Mouse (Mus musculus) liver, adult 2 months (tissue): ENCODE results near the gene Asb16. TPM values are rescaled to one million over a fixed set of nuclear protein-coding genes. Genes with fewer than 3 reads are reported as not detected.
A peak's percentile ranks its signal among the peaks of the same experiment; 100 is the strongest.

ENCODE experiments used
- DNase-seq: peaks from one replicate; pipeline ENCODE4 v3.0.0-alpha.2; 2011; ENCODE audit warnings: low read depth, low spot score; ENCODE audit errors: extremely low read depth
- H3K27ac ChIP-seq: fragments of 200-500 bp; replicated peaks from 2 replicates; pipeline ENCODE4 v1.5.1; 2012; ENCODE audit warnings: low read depth, mild to moderate bottlenecking, control low read depth, inconsistent platforms, low read length; ENCODE audit not compliant: insufficient read depth
- H3K27me3 ChIP-seq: fragments of 200-500 bp; 2 replicates; pipeline ENCODE4 v1.6.1; 2012; ENCODE audit warnings: mild to moderate bottlenecking, moderate library complexity, low read length, inconsistent platforms; ENCODE audit not compliant: control insufficient read depth, insufficient read depth
- H3K36me3 ChIP-seq: fragments of 200-500 bp; 2 replicates; pipeline ENCODE4 v1.6.1; 2012; ENCODE audit warnings: low read length, inconsistent platforms; ENCODE audit not compliant: control insufficient read depth, insufficient read depth
- H3K4me1 ChIP-seq: fragments of 200-500 bp; 2 replicates; pipeline ENCODE4 v1.6.1; 2011; ENCODE audit warnings: low read length; ENCODE audit not compliant: control insufficient read depth, insufficient read depth
- H3K4me3 ChIP-seq: fragments of 200-500 bp; 2 replicates; pipeline ENCODE4 v1.5.1; 2011; ENCODE audit warnings: low read depth, mild to moderate bottlenecking, control low read depth, low read length, moderate library complexity; ENCODE audit not compliant: insufficient read depth
- H3K79me2 ChIP-seq: fragments of 200-500 bp; 2 replicates; pipeline ENCODE4 v1.6.1; 2012; ENCODE audit warnings: inconsistent platforms, mild to moderate bottlenecking, low read length, moderate library complexity; ENCODE audit not compliant: control insufficient read depth, insufficient read depth
- H3K9ac ChIP-seq: fragments of 200-500 bp; 2 replicates; pipeline ENCODE4 v1.6.1; 2012; ENCODE audit warnings: low read depth, mild to moderate bottlenecking, control low read depth, inconsistent platforms, low read length
- CTCF ChIP-seq: fragments of 200-500 bp; IDR thresholded peaks from 2 replicates; pipeline ENCODE4 v1.5.1; 2011; ENCODE audit warnings: low read depth, low read length, control low read depth
- POLR2A ChIP-seq: fragments of 200-500 bp; IDR thresholded peaks from 2 replicates; pipeline ENCODE4 v1.6.1; 2011; ENCODE audit warnings: low read length, control low read depth; ENCODE audit not compliant: insufficient read depth; ENCODE audit errors: extremely low read depth
- WGBS: fragments of 180-500 bp; shearing (Covaris S2); methylation state at CpG from one replicate; pipeline ENCODE4 v1.1.7; 2018; 5-methylcytosine and 5-hydroxymethylcytosine counted together
- polyA plus RNA-seq: library from polyadenylated mRNA; depleted of rRNA; stranded (reverse); fragments of >200 nt; gene quantifications from 2 replicates; pipeline ENCODE4 v1.2.3, GENCODE M21; 2012
- total RNA-seq: library from RNA; depleted of rRNA; stranded (reverse); fragments of >200 nt; gene quantifications from 2 replicates; pipeline ENCODE4 v1.2.3, GENCODE M21; 2014

The Asb16 gene
- total and polyA plus RNA-seq, 2 experiments, result 0.09 to 0.20 TPM

DNA sequence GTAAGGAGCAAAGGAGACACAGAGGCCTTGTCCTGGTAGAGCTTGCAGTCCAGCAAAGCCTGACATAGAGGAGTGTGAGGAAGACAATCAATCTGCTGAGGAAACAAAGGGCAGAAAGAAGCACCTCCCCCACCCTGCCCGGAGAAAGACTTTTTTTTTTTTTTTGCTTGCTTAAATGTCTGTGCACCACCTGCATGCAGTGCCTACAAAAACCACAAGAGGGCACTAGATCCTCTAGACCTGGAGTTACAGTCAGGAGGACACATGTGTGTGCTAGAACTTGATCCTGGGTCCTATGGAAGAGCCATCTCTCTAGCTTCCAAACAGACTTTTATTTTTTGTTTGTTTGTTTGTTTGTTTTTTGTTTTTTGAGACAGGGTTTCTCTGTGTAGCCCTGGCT lies 31.3 kb downstream of the Asb16 start:
- DNase-seq, result peak; percentile 58
- Histone ChIP-seq H3K27me3 (no peaks in the 10 kb centered on the region), H3K4me1 (peaks cover 13% of the 10 kb centered on the region), H3K9ac (no peak overlapping the region), H3K27ac (no peak overlapping the region), H3K36me3 (no peaks in the 10 kb centered on the region), H3K4me3 (no peak overlapping the region), H3K79me2 (peaks cover 12% of the 10 kb centered on the region; the same call in 1 of the 2 replicates)
- peak; percentile 39; the same call in 1 of the 2 replicates for TF ChIP-seq CTCF
- no peak for TF ChIP-seq POLR2A
- 17% methylated on average over 1 of the region's 1 CpGs for WGBS

DNA sequence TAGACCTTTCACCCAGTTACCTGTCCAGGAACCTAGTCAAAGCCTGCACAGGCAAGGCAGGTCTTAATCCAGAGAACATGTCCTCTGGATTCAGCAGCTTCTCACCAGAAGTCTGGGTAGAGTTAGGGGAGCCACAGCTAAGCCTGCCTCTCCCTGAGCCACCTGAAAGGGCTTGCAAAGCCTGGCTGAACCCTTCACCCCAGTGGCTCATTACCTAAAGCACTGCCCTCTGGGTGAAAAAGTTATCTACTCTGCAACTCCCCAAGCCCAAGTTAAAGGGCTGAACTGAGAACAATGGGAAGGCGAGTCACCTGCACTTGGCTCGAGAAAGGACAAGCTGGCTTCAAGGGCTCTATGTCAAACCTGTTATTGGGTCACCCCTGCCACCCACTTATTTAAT lies 35.6 kb downstream of the Asb16 start:
- Histone ChIP-seq H3K4me3 (no peak overlapping the region), H3K27me3 (no peaks in the 10 kb centered on the region), H3K4me1 (no peaks in the 10 kb centered on the region), H3K79me2 (no peaks in the 10 kb centered on the region), H3K27ac (no peak overlapping the region), H3K9ac (no peak overlapping the region), H3K36me3 (peaks cover 6% of the 10 kb centered on the region)
- 48% methylated on average over 2 of the region's 2 CpGs for WGBS
- DNase-seq, result no peak
- no peak for TF ChIP-seq POLR2A
- TF ChIP-seq CTCF, result no peak

DNA sequence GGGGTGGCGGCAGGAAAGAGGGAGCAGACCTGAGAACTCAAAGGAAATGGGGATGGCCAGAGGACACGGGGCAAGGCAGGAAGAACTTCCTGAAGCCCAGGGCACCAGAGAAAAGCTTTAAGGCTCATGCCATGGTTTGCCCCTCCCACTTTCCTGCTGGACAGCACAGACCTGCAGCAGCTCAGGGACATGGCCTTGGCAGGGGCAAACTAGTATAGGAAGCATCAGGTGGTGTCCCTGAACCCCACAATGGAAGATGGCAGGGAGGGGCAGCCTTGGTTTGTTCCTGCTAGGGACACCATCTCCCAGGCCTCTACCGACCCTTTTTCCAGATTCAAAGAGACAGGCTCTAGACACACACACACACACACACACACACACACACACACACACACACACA lies 36.8 kb downstream of the Asb16 start:
- no peak for TF ChIP-seq POLR2A
- TF ChIP-seq CTCF, result no peak
- WGBS, result 64% methylated on average over 3 of the region's 3 CpGs
- no peak overlapping the region for H3K9ac ChIP-seq
- H3K27ac ChIP-seq, result no peak overlapping the region
- peaks cover 4% of the 10 kb centered on the region for H3K4me1 ChIP-seq
- peaks cover 6% of the 10 kb centered on the region for H3K36me3 ChIP-seq
- H3K27me3 ChIP-seq, result no peaks in the 10 kb centered on the region
- H3K4me3 ChIP-seq, result no peak overlapping the region
- H3K79me2 ChIP-seq, result no peaks in the 10 kb centered on the region
- DNase-seq, result no peak

DNA sequence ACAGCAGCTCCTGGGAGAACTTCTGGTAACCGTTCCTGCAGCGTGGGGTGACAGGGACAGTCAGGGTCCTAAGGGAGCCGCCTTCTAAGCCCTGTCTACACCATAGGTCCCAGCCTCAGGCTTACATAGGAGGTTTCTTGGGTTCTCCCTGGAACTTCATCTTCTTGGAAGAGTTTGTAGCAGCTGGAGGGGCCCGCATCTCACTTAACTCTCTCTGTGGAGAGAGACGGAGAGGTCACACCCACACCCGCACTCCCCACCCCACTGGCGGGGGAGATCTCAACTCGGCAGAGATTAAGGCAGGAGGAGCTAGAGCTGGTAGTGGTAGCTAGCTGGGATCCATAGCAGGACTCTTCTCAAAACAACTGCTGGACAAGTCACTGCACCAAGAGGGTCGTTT lies 39.6 kb downstream of the Asb16 start:
- Histone ChIP-seq H3K9ac (no peak overlapping the region), H3K36me3 (peaks cover 10% of the 10 kb centered on the region), H3K27ac (no peak overlapping the region), H3K4me3 (no peak overlapping the region), H3K4me1 (peaks cover 4% of the 10 kb centered on the region), H3K27me3 (no peaks in the 10 kb centered on the region), H3K79me2 (no peaks in the 10 kb centered on the region)
- DNase-seq, result no peak
- WGBS, result 91% methylated on average over 9 of the region's 9 CpGs
- no peak for TF ChIP-seq POLR2A
- no peak for TF ChIP-seq CTCF

DNA sequence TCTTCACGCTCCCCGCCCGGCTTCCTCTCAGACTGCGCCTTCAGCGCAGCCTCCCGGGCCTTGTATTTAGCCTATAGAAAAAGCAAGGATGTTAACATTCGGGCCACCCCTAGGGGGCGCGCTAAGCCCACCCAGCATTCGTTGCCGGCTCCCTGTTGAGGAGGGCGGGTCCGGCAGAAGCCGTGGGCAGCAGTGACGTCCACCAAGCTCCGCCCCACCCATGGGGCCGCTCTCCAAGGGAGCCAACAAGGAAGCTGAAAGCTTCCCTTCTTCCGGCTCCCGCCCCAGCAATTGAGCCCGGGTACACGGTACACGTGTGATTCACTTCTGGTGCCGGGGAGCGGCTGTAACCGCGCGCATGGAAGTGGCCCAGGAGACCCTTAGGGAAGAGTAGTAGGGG lies 40.4 kb downstream of the Asb16 start:
- 16% methylated on average over 27 of the region's 27 CpGs for WGBS
- H3K36me3 ChIP-seq, result peaks cover 12% of the 10 kb centered on the region

DNA sequence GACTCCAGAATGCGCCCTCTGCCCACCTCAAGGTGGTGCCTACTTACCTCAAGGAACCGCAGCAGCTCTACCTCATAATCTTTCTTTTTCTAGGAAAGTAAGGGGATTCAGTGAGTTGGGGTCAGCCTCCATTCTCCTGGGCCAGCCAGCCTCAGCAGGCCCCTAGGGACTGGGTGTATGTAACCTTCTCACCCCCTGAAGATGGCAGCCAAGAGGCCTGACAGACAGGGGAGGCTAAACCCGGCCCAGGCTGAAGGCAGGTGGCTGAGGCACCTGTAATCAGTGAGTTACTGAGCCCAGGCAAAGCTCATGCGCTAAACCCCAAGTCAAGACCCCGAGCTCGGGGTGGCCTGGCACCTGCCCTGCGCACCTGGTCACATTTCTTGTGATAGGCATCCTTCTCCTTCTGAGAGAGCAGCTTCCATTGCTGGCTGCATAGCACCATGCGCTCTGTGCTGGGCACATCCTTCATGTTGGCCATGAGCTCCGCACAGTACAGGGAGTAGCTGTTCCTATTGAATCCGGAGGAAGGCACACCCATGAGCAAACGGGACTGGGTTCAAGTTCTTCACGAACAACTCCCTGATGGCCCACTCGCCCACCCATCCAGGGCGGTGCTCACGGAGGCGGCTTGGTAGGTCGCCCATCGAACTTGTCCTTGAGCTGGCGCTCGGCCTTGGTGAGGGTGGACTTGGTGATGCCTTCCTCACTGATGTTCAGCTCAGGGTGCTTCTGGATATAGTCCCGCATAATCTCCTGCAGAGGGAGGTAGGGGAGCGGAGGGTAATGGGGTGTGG lies 41.5 kb downstream of the Asb16 start:
- DNase-seq, result no peak
- TF ChIP-seq CTCF (no peak), POLR2A (no peak)

More for the DNA sequence above, 40.4 kb downstream of the Asb16 start:
- TF ChIP-seq POLR2A, result no peak
- peak; percentile 91 for TF ChIP-seq CTCF
- Histone ChIP-seq H3K79me2 (no peaks in the 10 kb centered on the region), H3K4me1 (peaks cover 4% of the 10 kb centered on the region), H3K27ac (peak overlapping the region; percentile 23; the same call in 1 of the 2 replicates), H3K4me3 (peak overlapping the region; percentile 54), H3K9ac (peak overlapping the region; percentile 62), H3K27me3 (no peaks in the 10 kb centered on the region)
- peak; percentile 77 for DNase-seq

More for the DNA sequence above, 41.5 kb downstream of the Asb16 start:
- peak overlapping the region; percentile 62 for H3K9ac ChIP-seq
- no peaks in the 10 kb centered on the region for H3K27me3 ChIP-seq
- peak overlapping the region; percentile 54 for H3K4me3 ChIP-seq
- WGBS, result 75% methylated on average over 22 of the region's 22 CpGs
- H3K4me1 ChIP-seq, result peaks cover 4% of the 10 kb centered on the region
- H3K36me3 ChIP-seq, result peaks cover 19% of the 10 kb centered on the region
- H3K27ac ChIP-seq, result peak overlapping the region; percentile 56
- no peaks in the 10 kb centered on the region for H3K79me2 ChIP-seq
